Mouse (Mus musculus) midbrain, embryonic 16.5 days (tissue): Measurements from ENCODE around the gene Pcif1. TPM values are rescaled to one million over a fixed set of nuclear protein-coding genes. Genes with fewer than 3 reads are reported as not detected.

Source experiments
- ATAC-seq: fragments of 200-750 bp; cut with Nextera tagmentation; 2 replicates; pipeline ENCODE4 v1.8.0; 2017; ENCODE audit warnings: moderate TSS enrichment
- H3K27ac ChIP-seq: fragments of 300-500 bp; sonication (generic); 2 replicates; pipeline ENCODE4 v1.5.1; 2014; ENCODE audit warnings: mild to moderate bottlenecking, low read length, mixed read lengths
- H3K27me3 ChIP-seq: fragments of 300-500 bp; sonication (generic); 2 replicates; pipeline ENCODE4 v1.6.1; 2014; ENCODE audit warnings: low read depth, low read length, mixed read lengths; ENCODE audit not compliant: control insufficient read depth, insufficient read depth
- H3K36me3 ChIP-seq: fragments of 300-500 bp; sonication (generic); 2 replicates; pipeline ENCODE4 v1.6.1; 2014; ENCODE audit warnings: mild to moderate bottlenecking, low read length, moderate library complexity, mixed read lengths; ENCODE audit not compliant: control insufficient read depth, insufficient read depth
- H3K4me1 ChIP-seq: fragments of 300-500 bp; sonication (generic); 2 replicates; pipeline ENCODE4 v1.6.1; 2014; ENCODE audit warnings: mild to moderate bottlenecking, low read length, mixed read lengths; ENCODE audit not compliant: control insufficient read depth, insufficient read depth
- H3K4me2 ChIP-seq: fragments of 300-500 bp; sonication (generic); 2 replicates; pipeline ENCODE4 v1.6.1; 2014; ENCODE audit warnings: mild to moderate bottlenecking, low read length, mixed read lengths
- H3K4me3 ChIP-seq: fragments of 300-500 bp; sonication (generic); 2 replicates; pipeline ENCODE4 v1.5.1; 2014; ENCODE audit warnings: low read depth, mild to moderate bottlenecking, low read length, moderate library complexity, mixed read lengths
- H3K9ac ChIP-seq: fragments of 300-500 bp; sonication (generic); 2 replicates; pipeline ENCODE4 v1.6.1; 2014; ENCODE audit warnings: low read depth, low read length, mixed read lengths
- H3K9me3 ChIP-seq: fragments of 300-500 bp; sonication (generic); replicated peaks from 2 replicates; pipeline ENCODE4 v1.6.1; 2014; ENCODE audit warnings: mild to moderate bottlenecking, low read length, mixed read lengths; ENCODE audit not compliant: control insufficient read depth, poor library complexity, severe bottlenecking
- WGBS: fragments of 180-500 bp; shearing (Covaris S2); extraction: QIAGEN DNeasy Blood & Tissue Kit; methylation state at CpG from one replicate; pipeline ENCODE4 v1.1.7; 2014; 5-methylcytosine and 5-hydroxymethylcytosine counted together
- polyA plus RNA-seq: library from polyadenylated mRNA; unstranded; fragments of >200 nt; fragmentation: Nextera tagmentation; extraction: Ambion mirVana; gene quantifications from 2 replicates; pipeline ENCODE4 v1.2.1, GENCODE M21; 2015

Pcif1 gene
- polyA plus RNA-seq, 1 experiment from 2014 or later: 78.9 TPM

GRCm38 (mm10) chr2:164917371-164917770 is 38.3 kb downstream of the Pcif1 start:
- no peak overlapping the region for H3K9ac ChIP-seq
- no peaks in the 10 kb centered on the region for H3K27me3 ChIP-seq
- WGBS: 68% methylated on average over 10 of the region's 10 CpGs
- H3K9me3 ChIP-seq: no peaks in the 10 kb centered on the region
- no peaks in the 10 kb centered on the region for H3K36me3 ChIP-seq
- H3K4me1 ChIP-seq: peaks cover 5% of the 10 kb centered on the region
- ATAC-seq: no peak
- no peak overlapping the region for H3K27ac ChIP-seq
- H3K4me3 ChIP-seq: no peak overlapping the region
- no peak overlapping the region for H3K4me2 ChIP-seq

GRCm38 (mm10) chr2:164918325-164918724 is 39.2 kb downstream of the Pcif1 start:
- Histone ChIP-seq H3K4me1 (peaks cover 4% of the 10 kb centered on the region; the same call in 1 of the 2 replicates), H3K36me3 (no peaks in the 10 kb centered on the region), H3K27ac (no peak overlapping the region), H3K27me3 (no peaks in the 10 kb centered on the region), H3K4me3 (no peak overlapping the region), H3K9me3 (no peaks in the 10 kb centered on the region), H3K4me2 (no peak overlapping the region), H3K9ac (no peak overlapping the region)
- WGBS: 61% methylated on average over 4 of the region's 5 CpGs
- peak; percentile 6; the same call in 1 of the 2 replicates for ATAC-seq

GRCm38 (mm10) chr2:164921984-164922383 is 42.9 kb downstream of the Pcif1 start:
- Histone ChIP-seq H3K36me3 (no peaks in the 10 kb centered on the region), H3K4me2 (no peak overlapping the region), H3K9ac (no peak overlapping the region), H3K27ac (no peak overlapping the region), H3K4me1 (peaks cover 7% of the 10 kb centered on the region), H3K4me3 (no peak overlapping the region), H3K9me3 (no peaks in the 10 kb centered on the region), H3K27me3 (no peaks in the 10 kb centered on the region)
- WGBS: 58% methylated on average over 7 of the region's 7 CpGs
- 0 out of 2 replicates have a peak, but pooled peaks have one; percentile 43 for ATAC-seq

GRCm38 (mm10) chr2:164923291-164923690 is 44.2 kb downstream of the Pcif1 start:
- H3K9me3 ChIP-seq: no peaks in the 10 kb centered on the region
- no peak overlapping the region for H3K4me3 ChIP-seq
- WGBS: 50% methylated on average over 4 of the region's 4 CpGs
- H3K4me2 ChIP-seq: no peak overlapping the region
- no peaks in the 10 kb centered on the region for H3K36me3 ChIP-seq
- no peaks in the 10 kb centered on the region for H3K27me3 ChIP-seq
- no peak for ATAC-seq
- no peak overlapping the region for H3K9ac ChIP-seq
- H3K27ac ChIP-seq: no peak overlapping the region
- peaks cover 7% of the 10 kb centered on the region for H3K4me1 ChIP-seq

- Histone ChIP-seq H3K27ac (no peak overlapping the region), H3K9ac (no peak overlapping the region), H3K4me1 (peaks cover 7% of the 10 kb centered on the region), H3K27me3 (no peaks in the 10 kb centered on the region), H3K9me3 (no peaks in the 10 kb centered on the region), H3K4me2 (no peak overlapping the region), H3K4me3 (no peak overlapping the region), H3K36me3 (no peaks in the 10 kb centered on the region)
- ATAC-seq: peak; percentile 62; the same call in 1 of the 2 replicates
- WGBS: 37% methylated on average over 11 of the region's 11 CpGs
These were observed 45.2 kb downstream of the Pcif1 start for GRCm38 (mm10) chr2:164924100-164924857.

GRCm38 (mm10) chr2:164930706-164931581 is 51.8 kb downstream of the Pcif1 start:
- Histone ChIP-seq H3K4me2 (no peak overlapping the region), H3K9me3 (no peaks in the 10 kb centered on the region), H3K4me3 (no peak overlapping the region), H3K4me1 (no peaks in the 10 kb centered on the region), H3K27me3 (no peaks in the 10 kb centered on the region; the same call in 1 of the 2 replicates), H3K27ac (no peak overlapping the region), H3K9ac (no peak overlapping the region), H3K36me3 (no peaks in the 10 kb centered on the region)
- WGBS: 64% methylated on average over 11 of the region's 11 CpGs
- ATAC-seq: no peak

GRCm38 (mm10) chr2:164933534-164933933 is 54.4 kb downstream of the Pcif1 start:
- Histone ChIP-seq H3K27me3 (no peaks in the 10 kb centered on the region; the same call in 1 of the 2 replicates), H3K4me3 (no peak overlapping the region), H3K4me1 (peaks cover 4% of the 10 kb centered on the region; the same call in 1 of the 2 replicates), H3K4me2 (no peak overlapping the region), H3K9me3 (no peaks in the 10 kb centered on the region), H3K27ac (no peak overlapping the region), H3K9ac (no peak overlapping the region), H3K36me3 (no peaks in the 10 kb centered on the region)
- ATAC-seq: no peak
- 40% methylated on average over 7 of the region's 10 CpGs for WGBS

- Histone ChIP-seq H3K27me3 (no peaks in the 10 kb centered on the region; the same call in 1 of the 2 replicates), H3K9ac (no peak overlapping the region), H3K4me1 (peaks cover 17% of the 10 kb centered on the region), H3K9me3 (no peaks in the 10 kb centered on the region), H3K27ac (no peak overlapping the region), H3K36me3 (no peaks in the 10 kb centered on the region), H3K4me2 (no peak overlapping the region), H3K4me3 (no peak overlapping the region)
- WGBS: 90% methylated on average over 4 of the region's 4 CpGs
- no peak for ATAC-seq
These were observed 56.9 kb downstream of the Pcif1 start for GRCm38 (mm10) chr2:164935991-164936390.
